Mouse (Mus musculus) ES-Bruce4 (cell line): ENCODE data around the gene Gzmn.

Experiments
- CTCF ChIP-seq: IDR thresholded peaks from one replicate; pipeline ENCODE4 v1.8.1; 2011; ENCODE audit warnings: low read depth, low read length
- EP300 ChIP-seq: IDR thresholded peaks from 2 replicates; pipeline ENCODE4 v1.6.1; 2011; ENCODE audit warnings: low read depth, low read length; ENCODE audit not compliant: insufficient read depth
- POLR2A ChIP-seq: IDR thresholded peaks from one replicate; pipeline ENCODE4 v1.8.1; 2011; ENCODE audit warnings: low read length; ENCODE audit not compliant: insufficient read depth

DNA sequence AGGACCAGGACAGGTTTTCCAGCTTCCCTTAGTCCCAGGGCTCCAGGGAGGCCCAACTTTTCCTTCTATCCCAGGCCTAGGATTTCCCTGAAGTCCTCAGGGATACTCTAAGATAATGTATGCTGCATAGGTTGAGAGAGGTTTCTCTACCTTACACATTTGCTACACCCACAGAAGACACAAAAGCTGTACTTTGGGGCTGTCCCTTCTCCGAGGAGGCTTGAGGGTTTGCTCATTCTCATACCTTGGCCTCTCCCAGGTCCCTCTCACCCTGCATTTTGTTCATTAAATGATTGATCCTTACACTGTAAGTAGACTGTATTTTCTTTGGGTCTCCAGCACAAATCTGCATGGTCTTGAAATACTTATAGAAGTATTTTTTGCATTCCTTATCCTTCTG lies 31.2 kb upstream of the Gzmn start:
- TF ChIP-seq CTCF (no peak), POLR2A (no peak), EP300 (no peak)
